Comparison of ENCODE assay signal across 16 mouse cellular contexts in the genomic region with DNA sequence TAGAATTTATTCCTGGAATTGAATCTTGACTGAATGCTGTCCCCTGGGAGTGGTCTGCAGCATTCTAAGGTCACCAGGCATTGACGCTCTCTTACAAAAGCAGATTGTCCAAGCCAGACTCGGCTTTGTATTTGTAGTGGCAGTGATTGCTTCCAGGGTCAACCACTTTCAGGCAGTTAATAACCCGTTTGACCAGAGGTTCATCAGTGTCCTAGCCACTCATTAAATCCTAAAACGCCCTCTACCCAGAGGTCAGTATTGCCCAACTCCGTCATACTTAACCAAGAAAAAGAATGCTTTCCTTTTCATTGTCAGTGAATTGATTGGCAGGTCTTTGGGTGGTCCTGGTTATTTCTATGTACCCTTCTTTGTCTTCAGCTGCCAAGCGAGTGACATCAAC.
"Had no signal": no experiment of that assay in that cellular context is flagged by ENCODE, and none has a peak within 500 bp of the region (broad histone marks: within the 10 kb centered on the region; RNA-seq: fewer than 3 reads in every experiment).

No protein-coding gene starts in this region.

- H3K27ac ChIP-seq: kidney, postnatal 0 days; layer of hippocampus, adult 2 months; limb, embryonic 13.5 days; liver, embryonic 12.5 days; midbrain, embryonic 15.5 days; neural tube, embryonic 13.5 days had no signal

- ATAC-seq: liver, embryonic 12.5 days; midbrain, embryonic 15.5 days had no signal

- H3K4me2 ChIP-seq: limb, embryonic 13.5 days; liver, embryonic 12.5 days; lung, embryonic 14.5 days; midbrain, embryonic 11.5 days; midbrain, embryonic 15.5 days; neural tube, embryonic 13.5 days had no signal

- H3K4me3 ChIP-seq: layer of hippocampus, adult 2 months; limb, embryonic 13.5 days; liver, embryonic 12.5 days; midbrain, embryonic 15.5 days; neural tube, embryonic 13.5 days had no signal

- H3K4me1 ChIP-seq: liver, embryonic 12.5 days had no signal

- H3K27me3 ChIP-seq: limb, embryonic 13.5 days; liver, embryonic 12.5 days; midbrain, embryonic 15.5 days; neural tube, embryonic 13.5 days had no signal

- H3K9ac ChIP-seq: limb, embryonic 13.5 days; liver, embryonic 12.5 days; lung, embryonic 14.5 days; midbrain, embryonic 15.5 days; neural tube, embryonic 13.5 days had no signal

- H3K36me3 ChIP-seq: limb, embryonic 13.5 days; liver, embryonic 12.5 days; midbrain, embryonic 15.5 days; neural tube, embryonic 13.5 days had no signal

- H3K9me3 ChIP-seq: limb, embryonic 13.5 days; liver, embryonic 12.5 days; midbrain, embryonic 15.5 days; neural tube, embryonic 13.5 days had no signal

- DNase-seq: kidney, adult 11 months; left cerebral cortex, postnatal 4 days; lung, embryonic 14.5 days; lung, postnatal 10 days; lung, postnatal 4 days; right cerebral cortex, adult 18-20 months; right cerebral cortex, postnatal 25 days; thymus, adult 18-20 months; thymus, postnatal 14 days had no signal
